Mouse (Mus musculus): ENCODE measurements around the gene Mum1. TPM values are rescaled to one million over a fixed set of nuclear protein-coding genes. Genes with fewer than 3 reads are reported as not detected.

Gene Mum1
- polyA plus RNA-seq, 1 experiment from 2014 or later = 41.4 TPM

- H3K27me3 ChIP-seq = no peaks in the 10 kb centered on the region
- POLR2A ChIA-PET = no interaction called here
- DNase-seq (ENCODE audit: low read depth, low spot score) (no peak), ATAC-seq (no peak)
- no peak for TF ChIP-seq CTCF (IDR thresholded peaks at IDR 0.05)
- in situ Hi-C loops (cut with MboI; ENCODE audit: low pct_unique_long_range_greater_than_20kb) = no loop called here
- CTCF ChIA-PET = no interaction called here
Measured at GRCm38 (mm10) chr10:80285222-80286070, 59.2 kb downstream of the Mum1 start.

GRCm38 (mm10) chr10:80288097-80288496 is 61.9 kb downstream of the Mum1 start:
- DNase-seq (ENCODE audit: low read depth, low spot score) = no peak
- POLR2A ChIA-PET = no interaction called here
- CTCF ChIA-PET = no interaction called here
- no peak for TF ChIP-seq CTCF (IDR thresholded peaks at IDR 0.05)
- no peak for ATAC-seq
- H3K27me3 ChIP-seq = no peaks in the 10 kb centered on the region
- in situ Hi-C loops (cut with MboI; ENCODE audit: low pct_unique_long_range_greater_than_20kb) = no loop called here

DNA sequence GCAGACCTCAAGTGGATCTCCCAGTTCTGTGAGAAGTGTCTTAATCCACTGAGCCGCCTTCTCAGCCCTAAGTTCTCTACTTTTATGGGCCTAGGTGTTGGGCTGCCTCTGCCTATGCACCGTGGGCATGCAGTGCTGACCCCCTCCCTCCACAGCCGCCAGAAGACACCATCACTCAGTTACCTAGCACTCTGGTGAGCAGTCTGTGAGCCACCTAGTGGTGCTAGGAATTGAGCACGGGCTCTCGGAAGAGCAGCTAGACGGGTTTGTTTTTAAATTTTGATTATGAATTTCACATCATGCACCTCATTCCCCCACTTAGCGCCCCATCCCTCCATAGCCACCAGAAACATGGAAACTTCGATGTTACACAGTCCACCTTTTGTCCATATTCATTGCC is 62.4 kb downstream of the Mum1 start:
- no peak for TF ChIP-seq CTCF (IDR thresholded peaks at IDR 0.05)
- no peak for DNase-seq (ENCODE audit: low read depth, low spot score)
- in situ Hi-C loops (cut with MboI; ENCODE audit: low pct_unique_long_range_greater_than_20kb) = no loop called here
- ATAC-seq = no peak
- ChIA-PET POLR2A (no interaction called here), CTCF (no interaction called here)
- H3K27me3 ChIP-seq = no peaks in the 10 kb centered on the region

- DNase-seq (ENCODE audit: low read depth, low spot score) = peak; percentile 59
- in situ Hi-C loops (cut with MboI; ENCODE audit: low pct_unique_long_range_greater_than_20kb) = no loop called here
- H3K27me3 ChIP-seq = no peaks in the 10 kb centered on the region
- ATAC-seq = peak; percentile 74
- TF ChIP-seq CTCF (IDR thresholded peaks at IDR 0.05) = no peak
- ChIA-PET POLR2A (interaction anchor here (1.0 to 1.2 kb wide), 2 partner anchors 30 to 32 kb away, joined by 3 read pairs; no protein-coding TSS in a partner anchor), CTCF (interaction anchor here (0.9 to 1.4 kb wide), 2 partner anchors 13 to 15 kb away, joined by 3 to 4 read pairs; no protein-coding TSS in a partner anchor)
Measured at GRCm38 (mm10) chr10:80292251-80293146, 66.3 kb downstream of the Mum1 start, which contains the start of gene Rps15. TSS of gene Rps15 (plus strand) at chr10:80292453.

GRCm38 (mm10) chr10:80293325-80293724 is 67.1 kb downstream of the Mum1 start:
- ChIA-PET POLR2A (interaction anchor here (1.2 kb wide), 1 partner anchor 31 kb away, joined by 3 read pairs; no protein-coding TSS in a partner anchor), CTCF (no interaction called here)
- ATAC-seq (no peak), DNase-seq (ENCODE audit: low read depth, low spot score) (no peak)
- no peak for TF ChIP-seq CTCF (IDR thresholded peaks at IDR 0.05)
- H3K27me3 ChIP-seq = no peaks in the 10 kb centered on the region
- in situ Hi-C loops (cut with MboI; ENCODE audit: low pct_unique_long_range_greater_than_20kb) = no loop called here

Other genes starting within 250 kb of the Mum1 start
- 145 TPM for gene Tmem259, start 242.1 kb upstream of the Mum1 start, polyA plus RNA-seq (2021)
- 393 TPM for gene Cnn2, start 237.8 kb upstream of the Mum1 start, polyA plus RNA-seq (2021)
- 19.9 TPM for gene Abca7, start 229.9 kb upstream of the Mum1 start, polyA plus RNA-seq (2021)
- gene Arhgap45, start 209.8 kb upstream of the Mum1 start, polyA plus RNA-seq (2021) = 0.85 TPM
- 146 TPM for gene Polr2e, start 186.6 kb upstream of the Mum1 start, polyA plus RNA-seq (2021)
- 916 TPM for gene Gpx4, start 179.3 kb upstream of the Mum1 start, polyA plus RNA-seq (2021)
- gene Sbno2, start 120.9 kb upstream of the Mum1 start, polyA plus RNA-seq (2021) = 181 TPM
- 140 TPM for gene Stk11, start 110.6 kb upstream of the Mum1 start, polyA plus RNA-seq (2021)
- gene Atp5d, start 87.8 kb upstream of the Mum1 start, polyA plus RNA-seq (2021) = 475 TPM
- gene Cbarp, start 85.6 kb upstream of the Mum1 start, polyA plus RNA-seq (2021) = 30.0 TPM
- gene Midn, start 78.2 kb upstream of the Mum1 start, polyA plus RNA-seq (2021) = 116 TPM
- gene Cirbp, start 60.4 kb upstream of the Mum1 start, polyA plus RNA-seq (2021) = 62.1 TPM
- gene 1600002K03Rik, start 53.5 kb upstream of the Mum1 start, polyA plus RNA-seq (2021) = 7.9 TPM
- gene Efna2, start 47.0 kb upstream of the Mum1 start, polyA plus RNA-seq (2021) = 1.1 TPM
- gene Ndufs7, start 22.7 kb downstream of the Mum1 start, polyA plus RNA-seq (2021) = 182 TPM
- gene Gamt, start 34.6 kb downstream of the Mum1 start, polyA plus RNA-seq (2021) = 8.2 TPM
- gene Dazap1, start 35.1 kb downstream of the Mum1 start, polyA plus RNA-seq (2021) = 157 TPM
- 1,353 TPM for gene Rps15, start 66.0 kb downstream of the Mum1 start, polyA plus RNA-seq (2021)
- 0.14 TPM for gene Apc2, start 69.5 kb downstream of the Mum1 start, polyA plus RNA-seq (2021)
- 34.7 TPM for gene 2310011J03Rik, start 94.1 kb downstream of the Mum1 start, polyA plus RNA-seq (2021)
- 6.2 TPM for gene Pcsk4, start 103.1 kb downstream of the Mum1 start, polyA plus RNA-seq (2021)
- 6.9 TPM for gene Reep6, start 103.5 kb downstream of the Mum1 start, polyA plus RNA-seq (2021)
- gene Adamtsl5, start 122.0 kb downstream of the Mum1 start, polyA plus RNA-seq (2021) = 1.2 TPM
- 0.62 TPM for gene Plk5, start 130.0 kb downstream of the Mum1 start, polyA plus RNA-seq (2021)
- gene Mex3d, start 161.2 kb downstream of the Mum1 start, polyA plus RNA-seq (2021) = 30.6 TPM
- gene Mbd3, start 173.1 kb downstream of the Mum1 start, polyA plus RNA-seq (2021) = 181 TPM
- gene Uqcr11, start 180.4 kb downstream of the Mum1 start, polyA plus RNA-seq (2021) = 535 TPM
- gene Tcf3, start 207.2 kb downstream of the Mum1 start, polyA plus RNA-seq (2021) = 96.9 TPM